Mouse (Mus musculus): ENCODE data around the gene Ugt2b5. TPM values are rescaled to one million over a fixed set of nuclear protein-coding genes. Genes with fewer than 3 reads are reported as not detected.

Gene Ugt2b5
- polyA plus RNA-seq, 1 experiment from 2014 or later = 0.24 TPM

- Histone ChIP-seq H3K9me3 (ENCODE audit: control insufficient read depth, low read length) (no peaks in the 10 kb centered on the region), H3K36me3 (ENCODE audit: control insufficient read depth, insufficient read depth, low read length) (no peaks in the 10 kb centered on the region), H3K9ac (ENCODE audit: low read depth, low read length) (no peak overlapping the region), H3K4me3 (ENCODE audit: low read length) (no peak overlapping the region), H3K4me2 (ENCODE audit: low read length) (no peak overlapping the region), H3K27me3 (replicated peaks; ENCODE audit: control insufficient read depth, insufficient read depth, low read length) (no peaks in the 10 kb centered on the region), H3K4me1 (ENCODE audit: control insufficient read depth, insufficient read depth, low read depth, low read length) (no peaks in the 10 kb centered on the region), H3K27ac (ENCODE audit: low read depth, low read length) (no peak overlapping the region)
- 87% methylated on average over 3 of the region's 3 CpGs for WGBS
- no peak for ATAC-seq
These were observed 53.8 kb downstream of the Ugt2b5 start for GRCm38 (mm10) chr5:87086269-87086668.

Other genes with a start within 250 kb of the Ugt2b5 start
- not detected in 2 replicates for gene Ugt2b34, start 233.4 kb downstream of the Ugt2b5 start, polyA plus RNA-seq (2015; fragmentation: Nextera tagmentation; extraction: Ambion mirVana)
- not detected in 2 replicates for gene Ugt2b1, start 213.8 kb downstream of the Ugt2b5 start, polyA plus RNA-seq (2015; fragmentation: Nextera tagmentation; extraction: Ambion mirVana)
- gene Ugt2b35, start 139.5 kb downstream of the Ugt2b5 start, polyA plus RNA-seq (2015; fragmentation: Nextera tagmentation; extraction: Ambion mirVana) = not detected in 2 replicates
- not detected in 2 replicates for gene Ugt2b36, start 47.8 kb downstream of the Ugt2b5 start, polyA plus RNA-seq (2015; fragmentation: Nextera tagmentation; extraction: Ambion mirVana)
- gene Ugt2b37, start 114.5 kb upstream of the Ugt2b5 start, polyA plus RNA-seq (2015; fragmentation: Nextera tagmentation; extraction: Ambion mirVana) = not detected in 2 replicates
- gene Ugt2a3, start 196.9 kb upstream of the Ugt2b5 start, polyA plus RNA-seq (2015; fragmentation: Nextera tagmentation; extraction: Ambion mirVana) = not detected in 2 replicates

Data from hindbrain, embryonic 16.5 days (tissue).